Mouse (Mus musculus) retina, adult 2 months (tissue): Measurements from ENCODE around the gene Fam81a.

ENCODE experiments used
- DNase-seq: peaks from one replicate; pipeline ENCODE4 v3.0.0-alpha.2; 2012; ENCODE audit warnings: low read depth, low spot score

The Fam81a gene

DNA sequence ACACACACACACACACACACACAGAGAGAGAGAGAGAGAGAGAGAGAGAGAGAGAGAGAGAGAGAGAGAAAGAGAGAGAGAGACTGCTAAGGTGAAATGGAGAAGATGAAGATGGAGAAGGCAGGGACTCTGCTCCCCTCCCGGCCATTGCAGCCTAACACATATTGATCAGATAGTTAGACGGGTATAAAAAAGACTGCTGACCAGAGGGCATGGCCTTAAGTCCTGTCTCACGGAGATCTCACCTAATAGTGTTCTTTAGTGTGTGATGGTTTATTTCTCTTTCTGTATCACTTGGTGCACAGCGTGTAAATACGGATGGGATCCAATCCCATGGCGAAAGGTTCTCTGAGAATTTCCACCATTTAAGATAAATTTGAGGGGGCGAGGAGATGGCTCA lies at the start of gene Fam81a:
Fam81a (minus strand) TSS at position 101 of the 400 bp plus-strand sequence.
- DNase-seq, result no peak

- no peak for DNase-seq
These were observed 40.3 kb upstream of the Fam81a start for GRCm38 (mm10) chr9:70182639-70183038.

DNA sequence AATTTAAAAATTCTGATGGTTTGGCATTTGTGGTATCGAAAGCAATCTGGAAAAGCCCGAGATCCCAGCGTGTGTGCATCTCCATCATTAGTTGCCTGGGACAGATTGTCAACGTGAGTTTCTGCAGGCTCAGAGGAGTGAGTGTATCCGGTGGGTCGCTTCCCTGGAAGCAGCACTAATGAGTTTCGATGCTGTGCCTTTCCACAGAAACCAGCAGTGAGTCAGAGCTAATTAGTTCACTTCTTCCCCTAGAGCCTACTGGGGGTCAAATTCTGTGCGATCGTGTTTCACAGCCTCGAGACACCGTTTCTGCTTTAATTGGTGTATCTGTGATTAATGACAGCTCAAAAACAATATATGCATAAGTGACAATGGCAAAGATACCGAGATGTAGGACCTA lies 39.4 kb upstream of the Fam81a start:
- DNase-seq, result no peak

DNA sequence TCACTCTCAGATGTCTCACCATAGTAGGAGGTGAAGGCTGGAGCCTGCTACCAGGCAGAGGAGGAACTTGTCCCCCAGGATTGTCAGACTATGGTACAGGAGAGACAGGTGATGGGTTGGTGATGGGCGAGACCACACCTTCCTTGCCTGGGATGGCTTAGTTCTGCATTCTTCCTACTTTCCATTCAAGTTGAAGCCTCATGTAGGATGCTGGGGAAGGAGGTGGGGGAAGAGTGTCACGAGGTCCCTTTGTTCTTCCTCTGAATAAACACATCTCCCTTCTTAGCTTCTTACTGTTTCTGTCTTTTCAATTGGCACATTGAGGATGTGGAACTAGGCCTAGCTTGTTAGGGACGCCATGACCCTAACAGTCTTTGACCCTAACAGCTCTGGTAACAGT lies 33.9 kb upstream of the Fam81a start:
- DNase-seq, result no peak

DNA sequence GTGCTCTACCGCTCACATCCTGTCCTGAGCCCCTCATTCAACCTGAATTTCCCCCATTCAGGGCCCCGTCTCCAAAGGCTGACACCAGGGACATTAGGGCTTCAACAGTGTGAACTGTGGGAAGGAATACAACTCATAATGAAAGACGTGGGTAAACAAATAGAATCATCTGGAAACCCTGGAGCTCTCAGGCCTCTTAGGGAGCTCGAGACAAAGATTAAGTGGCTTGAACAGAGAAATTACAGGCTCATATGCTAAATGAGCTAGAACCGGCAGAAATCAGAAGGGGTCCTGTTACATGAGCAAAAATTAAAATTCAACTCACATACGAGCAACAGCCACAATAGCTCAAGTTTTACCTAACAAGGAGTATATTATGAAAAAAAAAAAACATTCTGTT lies 32.5 kb upstream of the Fam81a start:
- no peak for DNase-seq

GRCm38 (mm10) chr9:70174291-70174848 lies 32.0 kb upstream of the Fam81a start:
- DNase-seq, result no peak

- no peak for DNase-seq
These were observed 26.6 kb upstream of the Fam81a start for GRCm38 (mm10) chr9:70168973-70169372.

DNA sequence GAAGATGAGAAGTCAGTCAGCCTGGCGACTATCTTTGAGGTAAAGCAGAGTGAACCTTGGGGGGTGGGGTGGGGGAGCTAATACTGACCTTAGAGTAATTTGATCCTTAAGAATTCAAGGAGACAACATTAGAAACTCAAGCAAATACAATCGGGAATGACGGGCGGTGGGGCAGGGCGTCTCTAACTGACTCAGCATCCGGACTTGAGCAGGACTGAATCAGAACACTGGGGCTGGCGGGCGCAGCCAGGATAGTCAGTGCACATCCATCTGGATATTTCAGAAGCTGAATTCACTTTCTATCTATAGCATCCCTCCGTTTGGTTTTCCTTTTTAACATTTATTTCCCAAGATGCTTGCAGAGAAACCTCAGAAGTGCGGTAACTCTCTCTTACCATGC lies 17.7 kb upstream of the Fam81a start:
- no peak for DNase-seq

GRCm38 (mm10) chr9:70147618-70148017 lies 5.3 kb upstream of the Fam81a start:
- DNase-seq, result no peak

GRCm38 (mm10) chr9:70145426-70145825 lies 3.1 kb upstream of the Fam81a start:
- no peak for DNase-seq

- DNase-seq, result no peak
These were observed 966 bp upstream of the Fam81a start for GRCm38 (mm10) chr9:70143326-70143725.

DNA sequence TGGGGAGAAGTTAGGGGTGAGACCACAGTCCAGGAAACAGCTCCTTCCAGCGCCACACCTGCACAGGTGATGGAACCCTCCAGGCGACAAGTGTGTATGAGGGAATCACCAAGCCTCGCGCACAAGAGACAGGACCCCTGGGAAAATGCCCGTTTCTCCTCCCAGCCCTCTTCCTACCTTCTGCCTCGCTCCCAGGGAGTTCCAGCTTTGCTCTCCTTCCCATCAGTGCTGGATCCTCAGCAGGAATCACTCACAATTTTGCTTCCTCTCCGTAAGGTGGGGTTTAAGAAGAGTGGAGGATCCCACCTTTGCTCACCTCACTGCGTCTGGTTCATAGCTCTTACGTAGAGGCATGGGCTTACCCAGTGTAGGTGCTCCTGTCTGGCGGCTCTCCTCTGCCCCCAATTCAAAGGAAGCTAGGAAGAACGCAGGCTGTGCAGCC lies 454 bp downstream of the Fam81a start:
- DNase-seq, result no peak

GRCm38 (mm10) chr9:70140871-70141796 lies 1.2 kb downstream of the Fam81a start:
- DNase-seq, result no peak

GRCm38 (mm10) chr9:70140340-70140739 lies 2.0 kb downstream of the Fam81a start:
- no peak for DNase-seq

DNA sequence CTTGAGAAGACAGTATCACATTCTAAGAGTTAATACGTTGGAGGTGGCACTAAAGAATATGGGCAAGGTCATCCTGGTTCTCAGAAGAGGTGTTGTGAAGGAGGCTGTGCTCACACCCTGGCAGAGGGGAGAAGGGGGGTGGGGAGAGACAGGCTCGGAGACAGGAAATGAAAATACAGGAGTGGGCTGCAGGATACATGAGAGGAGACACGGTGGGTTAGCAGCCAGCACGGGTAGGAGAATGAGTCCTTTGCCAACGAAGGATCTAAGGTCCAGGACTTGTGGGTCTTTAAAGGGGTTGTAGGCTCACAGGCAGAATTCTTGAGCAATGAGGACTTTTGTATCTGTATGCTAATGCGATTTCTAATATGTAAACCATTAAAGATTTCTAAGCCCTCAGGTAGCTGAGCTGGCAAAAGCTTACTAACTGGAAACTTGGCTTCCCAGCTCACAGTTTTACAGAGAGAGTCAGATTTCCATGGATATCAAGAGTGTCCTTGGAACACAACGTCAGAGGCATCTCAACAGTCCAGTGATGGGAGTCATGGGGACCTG lies 3.0 kb downstream of the Fam81a start:
- no peak for DNase-seq

- DNase-seq, result no peak
These were observed 3.8 kb downstream of the Fam81a start for GRCm38 (mm10) chr9:70138511-70138910.

GRCm38 (mm10) chr9:70137991-70138390 lies 4.4 kb downstream of the Fam81a start:
- DNase-seq, result no peak

GRCm38 (mm10) chr9:70135186-70135585 lies 7.2 kb downstream of the Fam81a start:
- DNase-seq, result no peak

DNA sequence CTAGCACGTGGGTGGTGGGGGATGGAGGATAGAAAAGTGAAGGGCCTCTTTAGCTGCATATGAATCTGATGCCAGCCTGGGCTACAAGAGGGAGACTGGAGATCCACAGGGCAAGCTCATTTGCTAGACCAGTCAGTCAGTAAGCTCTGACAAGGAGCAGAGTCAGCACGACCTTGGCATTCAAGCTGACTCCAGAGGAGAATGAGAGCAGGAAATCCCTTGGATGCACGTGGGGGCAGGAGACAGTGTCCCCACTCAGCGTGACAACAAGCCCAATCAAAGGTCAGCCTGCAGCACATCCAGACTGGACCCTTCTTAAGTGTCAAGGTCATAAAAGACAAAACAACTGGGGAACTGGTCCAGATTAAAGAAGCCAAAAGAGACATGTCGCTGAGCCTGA lies 7.6 kb downstream of the Fam81a start:
- DNase-seq, result no peak

DNA sequence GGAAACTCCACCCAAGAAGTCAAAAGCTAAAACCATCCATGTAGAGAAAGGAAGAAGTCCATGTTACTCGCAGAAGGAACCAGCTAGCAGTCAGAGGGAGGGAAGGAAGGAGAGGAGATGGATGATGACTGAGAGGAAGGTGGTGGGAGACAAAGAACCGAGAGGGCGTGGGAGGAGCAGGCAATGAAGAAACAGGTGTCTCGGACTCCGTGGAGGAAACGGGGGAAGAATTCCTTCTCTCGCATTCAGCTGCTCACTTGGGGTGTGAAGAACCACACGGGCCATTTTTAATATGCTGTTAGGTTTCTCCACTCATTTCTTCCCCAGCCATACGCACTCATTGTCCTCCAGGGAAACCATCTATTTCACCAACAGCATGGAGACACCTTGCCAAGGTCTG lies 8.1 kb downstream of the Fam81a start:
- no peak for DNase-seq

- DNase-seq, result no peak
These were observed 11.6 kb downstream of the Fam81a start for GRCm38 (mm10) chr9:70130786-70131185.

DNA sequence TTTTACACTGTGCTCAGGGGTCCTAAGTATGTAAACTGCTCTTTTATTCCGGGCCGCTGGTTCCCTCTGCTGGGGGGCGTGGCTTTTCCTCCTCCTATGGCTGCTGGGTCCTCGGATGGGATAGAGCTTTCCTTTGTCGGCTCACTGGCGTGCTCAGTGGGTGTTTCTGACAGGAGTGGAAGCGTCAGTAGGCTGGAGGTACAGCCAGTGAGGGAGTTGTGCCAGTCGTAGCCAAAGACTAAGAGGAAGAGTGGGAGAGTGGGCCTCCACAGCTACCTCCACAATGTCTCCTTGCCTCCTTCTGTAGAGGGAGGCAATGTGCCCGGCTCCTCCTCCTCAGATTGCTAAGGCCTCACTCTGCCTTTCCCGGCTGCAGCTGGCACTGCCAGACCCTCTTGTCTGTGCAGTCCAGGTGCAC lies 30.5 kb downstream of the Fam81a start:
- no peak for DNase-seq

DNA sequence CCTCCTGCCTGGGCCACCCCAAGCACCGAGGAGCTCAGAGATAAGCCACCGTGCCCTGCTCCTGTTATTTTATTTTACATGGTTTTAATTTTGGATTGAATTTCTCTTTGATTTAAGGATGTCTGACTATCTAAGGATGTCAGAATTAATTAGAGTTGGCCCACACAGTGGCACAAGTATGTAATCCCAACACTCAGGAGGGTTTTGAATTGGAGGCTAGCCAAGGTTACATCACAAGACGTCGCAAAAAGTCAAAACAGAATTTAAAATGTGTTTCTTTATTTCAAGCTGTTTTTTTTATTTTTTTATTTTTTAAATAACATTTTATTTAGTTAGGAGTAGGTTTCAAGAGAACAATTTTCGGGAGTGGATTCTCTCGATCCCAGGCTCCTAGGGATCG lies 31.5 kb downstream of the Fam81a start:
- DNase-seq, result no peak
